ENCODE assay signal across 9 mouse cellular contexts in the genomic region with DNA sequence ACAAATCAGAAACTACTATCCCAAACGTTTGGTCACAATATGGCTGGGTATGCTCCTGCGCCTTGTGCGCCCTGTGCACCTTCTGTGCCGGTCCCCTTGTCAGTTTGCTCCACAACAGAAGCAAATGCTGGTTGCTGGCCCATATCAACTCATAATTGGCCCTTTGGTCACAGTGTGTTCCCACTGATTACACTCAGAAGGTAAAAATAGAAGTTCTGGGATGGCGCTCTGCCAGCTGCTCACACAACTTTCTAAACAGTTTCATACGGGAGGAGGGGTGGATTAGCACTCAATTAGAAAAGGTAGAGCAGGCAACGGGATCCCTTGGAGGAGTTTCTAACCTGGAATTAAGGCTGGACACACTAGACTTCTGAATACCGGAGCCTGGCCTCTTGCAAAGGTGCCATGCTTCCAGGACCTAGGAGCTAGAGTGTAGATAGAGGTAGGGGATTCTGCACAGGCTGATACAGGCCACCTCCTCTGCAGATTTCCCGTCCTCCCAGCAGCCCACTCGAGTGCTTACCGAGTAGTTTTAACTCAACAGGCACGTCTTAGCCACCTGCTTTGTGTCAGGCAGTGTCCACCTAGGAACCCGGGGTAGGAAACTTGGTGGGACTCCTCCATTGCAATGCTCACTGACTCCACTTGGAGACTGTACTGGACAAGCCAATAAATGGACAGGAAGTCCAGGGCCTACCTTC. TPM values are rescaled to one million over a fixed set of nuclear protein-coding genes. Genes with fewer than 3 reads are reported as not detected.
DNase-seq lines count a peak whose midpoint lies in the region; ATAC-seq lines count a peak whose summit lies in the region.
"Had no signal": no experiment of that assay in that cellular context is flagged by ENCODE, and none has a peak within 500 bp of the region (broad histone marks: within the 10 kb centered on the region; RNA-seq: fewer than 3 reads in every experiment).

No protein-coding gene starts in this region.

- H3K4me2 ChIP-seq in intestine, embryonic 16.5 days (ENCODE audit: low read depth, low read length) = no peak overlapping the region
- H3K4me2 ChIP-seq in hindbrain, embryonic 16.5 days (ENCODE audit: low read length) = no peak overlapping the region
- no peak overlapping the region for H3K4me2 ChIP-seq in forebrain, embryonic 13.5 days
- H3K4me2 ChIP-seq: midbrain, embryonic 12.5 days had no signal

- no peaks in the 10 kb centered on the region for H3K27me3 ChIP-seq in intestine, embryonic 16.5 days (replicated peaks; ENCODE audit: control insufficient read depth, insufficient read depth, low read length)
- no peaks in the 10 kb centered on the region for H3K27me3 ChIP-seq in megakaryocyte, embryonic 14.5 days (replicated peaks)
- no peaks in the 10 kb centered on the region for H3K27me3 ChIP-seq in hindbrain, embryonic 16.5 days (replicated peaks; ENCODE audit: control insufficient read depth, insufficient read depth, low read length)
- no peaks in the 10 kb centered on the region for H3K27me3 ChIP-seq in forebrain, embryonic 13.5 days

- H3K27ac ChIP-seq in intestine, embryonic 16.5 days (ENCODE audit: low read length) = peak overlapping the region; percentile 68
- no peak overlapping the region for H3K27ac ChIP-seq in hindbrain, embryonic 16.5 days (ENCODE audit: low read depth, low read length)
- H3K27ac ChIP-seq in forebrain, embryonic 13.5 days = no peak overlapping the region
- H3K27ac ChIP-seq: midbrain, embryonic 12.5 days had no signal

- H3K4me1 ChIP-seq in intestine, embryonic 16.5 days (ENCODE audit: control insufficient read depth, insufficient read depth, low read length) = peaks cover 10% of the 10 kb centered on the region; the same call in 1 of the 2 replicates
- peaks cover 48% of the 10 kb centered on the region for H3K4me1 ChIP-seq in megakaryocyte, embryonic 14.5 days
- no peaks in the 10 kb centered on the region for H3K4me1 ChIP-seq in hindbrain, embryonic 16.5 days (ENCODE audit: control insufficient read depth, insufficient read depth, low read depth, low read length)
- peaks cover 4% of the 10 kb centered on the region; the same call in 1 of the 2 replicates for H3K4me1 ChIP-seq in forebrain, embryonic 13.5 days
- H3K4me1 ChIP-seq: midbrain, embryonic 12.5 days had no signal

- DNase-seq in adrenal gland, postnatal 25 days = peak; percentile 33
- DNase-seq in gastrocnemius, postnatal 10 days = peak; percentile 54
- DNase-seq in right cerebral cortex, adult 18-20 months = no peak
- DNase-seq: thymus, postnatal 25 days had no signal

- no peaks in the 10 kb centered on the region for H3K9me3 ChIP-seq in intestine, embryonic 16.5 days (ENCODE audit: control insufficient read depth, low read length)
- 0 out of 2 replicates have a peak, but pooled peaks cover 2% of the 10 kb centered on the region for H3K9me3 ChIP-seq in megakaryocyte, embryonic 14.5 days
- no peaks in the 10 kb centered on the region for H3K9me3 ChIP-seq in hindbrain, embryonic 16.5 days (ENCODE audit: control insufficient read depth, low read length)
- no peaks in the 10 kb centered on the region for H3K9me3 ChIP-seq in forebrain, embryonic 13.5 days (replicated peaks)
- H3K9me3 ChIP-seq: midbrain, embryonic 12.5 days had no signal

- no peak overlapping the region; the same call in 1 of the 2 replicates for H3K9ac ChIP-seq in intestine, embryonic 16.5 days (ENCODE audit: low read depth, low read length)
- H3K9ac ChIP-seq in hindbrain, embryonic 16.5 days (ENCODE audit: low read depth, low read length) = no peak overlapping the region
- H3K9ac ChIP-seq in forebrain, embryonic 13.5 days = no peak overlapping the region
- H3K9ac ChIP-seq: midbrain, embryonic 12.5 days had no signal

- WGBS in intestine, embryonic 16.5 days = 67% methylated on average over 13 of the region's 13 CpGs
- WGBS in hindbrain, embryonic 16.5 days = 83% methylated on average over 13 of the region's 13 CpGs
- WGBS in forebrain, embryonic 13.5 days = 78% methylated on average over 13 of the region's 13 CpGs

- ATAC-seq in intestine, embryonic 16.5 days = peak; percentile 48; the same call in 1 of the 2 replicates
- ATAC-seq in hindbrain, embryonic 16.5 days = no peak
- no peak for ATAC-seq in forebrain, embryonic 13.5 days

- H3K36me3 ChIP-seq in intestine, embryonic 16.5 days (ENCODE audit: control insufficient read depth, insufficient read depth, low read length) = no peaks in the 10 kb centered on the region
- no peaks in the 10 kb centered on the region for H3K36me3 ChIP-seq in megakaryocyte, embryonic 14.5 days (replicated peaks; ENCODE audit: low read length)
- no peaks in the 10 kb centered on the region for H3K36me3 ChIP-seq in hindbrain, embryonic 16.5 days (ENCODE audit: control insufficient read depth, insufficient read depth, low read length)
- no peaks in the 10 kb centered on the region for H3K36me3 ChIP-seq in forebrain, embryonic 13.5 days (ENCODE audit: poor library complexity, severe bottlenecking)
- H3K36me3 ChIP-seq: midbrain, embryonic 12.5 days had no signal

- no peak overlapping the region for H3K4me3 ChIP-seq in intestine, embryonic 16.5 days (ENCODE audit: low read length)
- H3K4me3 ChIP-seq in megakaryocyte, embryonic 14.5 days (replicated peaks) = peak overlapping the region; percentile 53
- H3K4me3 ChIP-seq in hindbrain, embryonic 16.5 days (ENCODE audit: low read length) = no peak overlapping the region
- H3K4me3 ChIP-seq in forebrain, embryonic 13.5 days = no peak overlapping the region
- H3K4me3 ChIP-seq: midbrain, embryonic 12.5 days had no signal

RNA-seq across cellular contexts. Expression of gene Aak1, which starts 16.4 kb away (rescaled TPM):
- 93.8 and 99.7 TPM in 2 replicates for total RNA-seq in adrenal gland, postnatal 25 days (2021)
- total RNA-seq in gastrocnemius, postnatal 10 days (2021) = 10 to 100 TPM; 35.7 to 45.3 TPM
- polyA plus RNA-seq in intestine, embryonic 16.5 days (2015; fragmentation: Nextera tagmentation; extraction: Ambion mirVana) = 7.0 and 8.9 TPM in 2 replicates
- 2.2 and 6.8 TPM in 2 replicates for polyA plus RNA-seq in megakaryocyte, embryonic 14.5 days (2012; ENCODE audit: insufficient read depth, low replicate concordance)
- 39.1 and 40.2 TPM in 2 replicates for polyA plus RNA-seq in hindbrain, embryonic 16.5 days (2015; fragmentation: Nextera tagmentation; extraction: Ambion mirVana)
- 21.3 and 24.3 TPM in 2 replicates for polyA plus RNA-seq in forebrain, embryonic 13.5 days (2015; fragmentation: Nextera tagmentation; extraction: Ambion mirVana)

RNA-seq across cellular contexts. Expression of gene Anxa4, which starts 39.6 kb away (rescaled TPM):
- 56.7 and 68.9 TPM in 2 replicates for total RNA-seq in adrenal gland, postnatal 25 days (2021)
- 10 to 100 TPM; 26.8 to 31.3 TPM for total RNA-seq in gastrocnemius, postnatal 10 days (2021)
- polyA plus RNA-seq in intestine, embryonic 16.5 days (2015; fragmentation: Nextera tagmentation; extraction: Ambion mirVana) = 538 and 653 TPM in 2 replicates
- polyA plus RNA-seq in megakaryocyte, embryonic 14.5 days (2012; ENCODE audit: insufficient read depth, low replicate concordance) = 2.0 and 21.6 TPM in 2 replicates
- 6.3 and 7.4 TPM in 2 replicates for polyA plus RNA-seq in hindbrain, embryonic 16.5 days (2015; fragmentation: Nextera tagmentation; extraction: Ambion mirVana)
- polyA plus RNA-seq in forebrain, embryonic 13.5 days (2015; fragmentation: Nextera tagmentation; extraction: Ambion mirVana) = 2.9 and 3.2 TPM in 2 replicates

Comparison
In these comparisons a context has a peak if more than half of its experiments do, and no peak if none do; other contexts are left out.
1. RNA of gene Anxa4, which starts 39.6 kb away (polyA plus RNA-seq): 538 to 653 TPM in intestine, embryonic 16.5 days; 2.0 to 21.6 TPM in megakaryocyte, embryonic 14.5 days, 6.3 to 7.4 TPM in hindbrain, embryonic 16.5 days and 2.9 to 3.2 TPM in forebrain, embryonic 13.5 days; every median in the first group is over 10 times any median in the second.